Mouse (Mus musculus) small intestine, adult 2 months (tissue): Measurements from ENCODE around the gene Pla1a.

ENCODE experiments used
- CTCF ChIP-seq: fragments of 200-500 bp; IDR thresholded peaks from 2 replicates; pipeline ENCODE4 v1.5.1; 2012; ENCODE audit warnings: low read depth, mild to moderate bottlenecking, control low read depth, inconsistent platforms, low read length, moderate library complexity, mixed read lengths; ENCODE audit not compliant: insufficient replicate concordance, insufficient read length; ENCODE audit errors: extremely low read depth
- POLR2A ChIP-seq: fragments of 200-500 bp; IDR thresholded peaks from 2 replicates; pipeline ENCODE4 v1.6.1; 2012; ENCODE audit warnings: low read depth, mild to moderate bottlenecking, control low read depth, inconsistent platforms, low read length, moderate library complexity

GRCm38 (mm10) chr16:38360317-38360716 is 72.6 kb downstream of the Pla1a start:
- TF ChIP-seq CTCF, result no peak
- no peak for TF ChIP-seq POLR2A
